Mouse (Mus musculus) CH12.LX (cell line): ENCODE measurements around the gene Gm20715. TPM values are rescaled to one million over a fixed set of nuclear protein-coding genes. Genes with fewer than 3 reads are reported as not detected.
"Not testable (repeated sequence)": the region's sequence is repeated elsewhere in the genome, so short reads cannot be mapped to it uniquely, and the experiment has no call there.

Experiments
- DNase-seq: peaks from one replicate; pipeline ENCODE4 v3.0.0-alpha.2; 2013; ENCODE audit errors: extremely low read depth
- H3K27ac ChIP-seq: 2 replicates; pipeline ENCODE4 v1.5.1; 2012; ENCODE audit warnings: low read depth, mild to moderate bottlenecking, control low read depth, moderate library complexity; ENCODE audit not compliant: insufficient read depth
- H3K27me3 ChIP-seq: replicated peaks from 2 replicates; pipeline ENCODE3; 2012; ENCODE audit warnings: inconsistent platforms
- H3K36me3 ChIP-seq, 2 experiments: replicated peaks in 1 of 2; 2 replicates each; pipeline versions ENCODE3 to v1.6.1; 2012; ENCODE audit warnings: inconsistent platforms in 1 of 2, low read length in 1 of 2, mild to moderate bottlenecking in 1 of 2, mixed read lengths in 1 of 2, moderate library complexity in 1 of 2; ENCODE audit not compliant: control insufficient read depth in 1 of 2, insufficient read depth in 1 of 2
- H3K4me1 ChIP-seq, 2 experiments: 2 replicates each; pipeline ENCODE4 v1.6.1; 2012; ENCODE audit warnings: inconsistent platforms in 1 of 2, moderate library complexity in 1 of 2; ENCODE audit not compliant: insufficient read depth in 2 of 2, control insufficient read depth in 1 of 2
- H3K4me2 ChIP-seq: 2 replicates; pipeline ENCODE4 v1.6.1; 2012; ENCODE audit warnings: low read depth, mild to moderate bottlenecking, control low read depth; ENCODE audit not compliant: poor library complexity, insufficient read depth, severe bottlenecking
- H3K4me3 ChIP-seq, 3 experiments: fragments of 150-350 bp in 1 of 3; sonication (generic) in 1 of 3; replicated peaks in 1 of 3; 2 replicates each; pipeline versions ENCODE3 to v1.5.1; 2011 to 2012; ENCODE audit warnings: low read depth in 2 of 3, low read length in 2 of 3, mild to moderate bottlenecking in 2 of 3, moderate library complexity in 2 of 3, control low read depth in 1 of 3, improper control_type of control experiment in 1 of 3, inconsistent platforms in 1 of 3, mixed read lengths in 1 of 3; ENCODE audit not compliant: poor library complexity in 1 of 3
- H3K79me2 ChIP-seq: replicated peaks from 2 replicates; pipeline ENCODE4 v1.6.1; 2012; ENCODE audit warnings: mild to moderate bottlenecking, moderate library complexity; ENCODE audit not compliant: control insufficient read depth, poor library complexity, insufficient read depth, severe bottlenecking; ENCODE audit errors: extremely low read depth
- H3K9ac ChIP-seq: 2 replicates; pipeline ENCODE4 v1.6.1; 2012; ENCODE audit warnings: low read depth, mild to moderate bottlenecking, control low read depth, moderate library complexity; ENCODE audit not compliant: insufficient read depth
- H3K9me3 ChIP-seq: replicated peaks from 2 replicates; pipeline ENCODE3; 2012; ENCODE audit warnings: low read length, inconsistent platforms, mixed read lengths
- E2F4 ChIP-seq: IDR thresholded peaks from 2 replicates; pipeline ENCODE4 v1.6.1; 2011; ENCODE audit warnings: low read depth, low read length, improper control_type of control experiment; ENCODE audit not compliant: insufficient replicate concordance
- ELF1 ChIP-seq: IDR thresholded peaks from 2 replicates; pipeline ENCODE4 v1.6.1; 2014; ENCODE audit warnings: low read depth, mild to moderate bottlenecking, inconsistent platforms, low read length, improper control_type of control experiment
- EP300 ChIP-seq: IDR thresholded peaks from 2 replicates; pipeline ENCODE4 v1.6.1; 2011; ENCODE audit warnings: low read length, improper control_type of control experiment
- ETS1 ChIP-seq: conservative IDR thresholded peaks from 2 replicates; pipeline ENCODE4 v1.6.1; 2012; ENCODE audit warnings: low read depth, mild to moderate bottlenecking, inconsistent platforms, low read length, improper control_type of control experiment, moderate library complexity
- JUN ChIP-seq: IDR thresholded peaks from 2 replicates; pipeline ENCODE4 v1.6.1; 2011; ENCODE audit warnings: low read depth, mild to moderate bottlenecking, low read length, improper control_type of control experiment, moderate library complexity; ENCODE audit not compliant: insufficient read depth
- KAT2A ChIP-seq: IDR thresholded peaks from 2 replicates; pipeline ENCODE4 v1.6.1; 2012; ENCODE audit warnings: low read length, improper control_type of control experiment, inconsistent platforms; ENCODE audit not compliant: insufficient replicate concordance
- MAX ChIP-seq: IDR thresholded peaks from 2 replicates; pipeline ENCODE4 v1.6.1; 2011; ENCODE audit warnings: low read length, improper control_type of control experiment
- MEF2A ChIP-seq: IDR thresholded peaks from 2 replicates; pipeline ENCODE4 v1.6.1; 2014; ENCODE audit warnings: low read depth, mild to moderate bottlenecking, inconsistent platforms, low read length, improper control_type of control experiment, borderline replicate concordance
- MYC ChIP-seq: IDR thresholded peaks from 2 replicates; pipeline ENCODE4 v1.6.1; 2011; ENCODE audit warnings: low read depth, mild to moderate bottlenecking, improper control_type of control experiment, low read length
- NELFE ChIP-seq: IDR thresholded peaks from 2 replicates; pipeline ENCODE4 v1.6.1; 2011; ENCODE audit warnings: low read depth, low read length, improper control_type of control experiment
- POLR2AphosphoS2 ChIP-seq: IDR thresholded peaks from 2 replicates; pipeline ENCODE4 v1.6.1; 2011; ENCODE audit warnings: low read depth, low read length, improper control_type of control experiment
- RCOR1 ChIP-seq: conservative IDR thresholded peaks from 2 replicates; pipeline ENCODE4 v1.6.1; 2012; ENCODE audit warnings: low read depth, mild to moderate bottlenecking, inconsistent platforms, low read length, improper control_type of control experiment
- UBTF ChIP-seq: IDR thresholded peaks from 2 replicates; pipeline ENCODE4 v1.6.1; 2012; ENCODE audit warnings: low read depth, mild to moderate bottlenecking, inconsistent platforms, low read length, improper control_type of control experiment, moderate library complexity
- USF1 ChIP-seq: IDR thresholded peaks from 2 replicates; pipeline ENCODE4 v1.6.1; 2014; ENCODE audit warnings: low read depth, mild to moderate bottlenecking, inconsistent platforms, low read length, improper control_type of control experiment
- USF2 ChIP-seq: conservative IDR thresholded peaks from 2 replicates; pipeline ENCODE4 v1.6.1; 2011; ENCODE audit warnings: low read depth, low read length, improper control_type of control experiment
- dilution Hi-C: fragments of 300-500 bp; cut with MboI; formaldehyde crosslinking; loops from 2 replicates; pipeline ENCODE4 v1.14.3; 2020; ENCODE audit warnings: low sequenced_read_pairs; ENCODE audit not compliant: extremely low pct_unique_long_range_greater_than_20kb, extremely low pct_ligation_motif_present
- in situ Hi-C: fragments of 300-500 bp; cut with MboI; formaldehyde crosslinking; loops from 3 replicates; pipeline ENCODE4 v1.14.3; 2019; ENCODE audit warnings: low sequenced_read_pairs, low pct_ligation_motif_present, low pct_unique_long_range_greater_than_20kb, mixed read lengths
- polyA plus RNA-seq: library from polyadenylated mRNA; unstranded; fragments of >175 nt; gene quantifications from 2 replicates; pipeline ENCODE4 v1.2.1, GENCODE M21; 2012; ENCODE audit warnings: low read depth; ENCODE audit not compliant: insufficient read length
- total RNA-seq, 2 experiments: library from RNA; depleted of rRNA; stranded (reverse); fragments of 300-350 nt in 1 of 2; fragments of >200 nt in 1 of 2; gene quantifications; 2 replicates each; pipeline ENCODE4 v1.2.3; 2012 to 2014

Gene Gm20715
- total and polyA plus RNA-seq, 3 experiments = not detected

DNA sequence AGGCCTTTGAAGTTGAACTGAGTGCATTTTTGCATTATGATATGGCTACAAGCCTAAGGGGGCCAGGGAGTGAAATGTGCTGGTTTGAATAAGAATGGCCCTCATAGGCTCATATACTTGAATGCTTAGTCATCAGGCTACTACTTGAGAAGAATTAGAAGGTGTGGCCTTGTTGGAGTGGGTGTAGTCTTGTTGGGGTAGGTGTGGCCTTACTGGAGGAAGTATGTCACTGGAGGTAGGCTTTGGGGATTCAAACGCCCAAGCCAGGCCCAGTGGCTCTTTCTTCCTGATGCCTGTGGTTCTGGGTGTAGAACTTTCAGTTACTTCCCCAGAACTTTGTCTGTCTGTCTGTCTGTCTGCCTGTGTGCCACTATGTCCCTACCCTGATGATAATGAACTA is 45.3 kb upstream of the Gm20715 start:
- no peak overlapping the region for H3K4me2 ChIP-seq
- peaks cover 10% of the 10 kb centered on the region for H3K9me3 ChIP-seq
- no peaks in the 10 kb centered on the region for H3K79me2 ChIP-seq
- no peaks in the 10 kb centered on the region for H3K4me1 ChIP-seq
- no peak overlapping the region for H3K27ac ChIP-seq
- H3K36me3 ChIP-seq = no peaks in the 10 kb centered on the region
- DNase-seq = no peak
- in situ Hi-C loops = loop anchor here (25.0 kb wide), 2 partner anchors 298 to 548 kb away; no protein-coding TSS in a partner anchor
- H3K27me3 ChIP-seq = peaks cover 7% of the 10 kb centered on the region
- dilution Hi-C loops = no loop called here
- TF ChIP-seq KAT2A (no peak), ELF1 (no peak), EP300 (no peak), ETS1 (no peak), MEF2A (no peak), NELFE (no peak), POLR2AphosphoS2 (no peak), JUN (no peak), E2F4 (no peak), USF2 (no peak)
- no peak overlapping the region for H3K4me3 ChIP-seq
- H3K9ac ChIP-seq = no peak overlapping the region

DNA sequence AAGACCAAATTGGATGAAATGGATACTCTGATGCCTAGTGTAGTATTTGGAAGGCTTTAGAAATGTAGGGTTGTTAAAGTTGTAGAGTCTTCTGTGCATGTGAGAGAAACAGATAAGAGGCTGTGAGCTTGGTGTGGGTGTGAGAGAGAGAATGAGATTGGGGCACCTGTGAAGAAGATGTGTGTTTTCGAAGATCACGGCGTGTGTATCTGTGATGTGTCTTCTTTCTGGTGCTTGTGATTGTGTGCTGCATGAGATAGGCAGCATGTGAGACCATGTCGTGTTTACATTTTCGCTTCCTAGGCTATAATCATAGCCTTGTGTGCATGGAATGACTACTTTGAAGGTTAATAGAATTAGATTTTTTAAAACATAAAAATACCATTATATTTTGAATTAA is 42.9 kb upstream of the Gm20715 start:
- DNase-seq = no peak
- H3K4me2 ChIP-seq = no peak overlapping the region
- no peaks in the 10 kb centered on the region for H3K79me2 ChIP-seq
- no peak overlapping the region for H3K9ac ChIP-seq
- H3K27me3 ChIP-seq = peaks cover 20% of the 10 kb centered on the region
- TF ChIP-seq UBTF (no peak), MYC (no peak), MAX (no peak), RCOR1 (no peak), E2F4 (no peak), MEF2A (no peak), USF1 (no peak)
- H3K9me3 ChIP-seq = peaks cover 10% of the 10 kb centered on the region
- dilution Hi-C loops (no loop called here), in situ Hi-C loops (loop anchor here (25.0 kb wide), 2 partner anchors 295 to 545 kb away; no protein-coding TSS in a partner anchor)
- H3K4me3 ChIP-seq = no peak overlapping the region
- no peaks in the 10 kb centered on the region for H3K36me3 ChIP-seq
- H3K27ac ChIP-seq = no peak overlapping the region
- H3K4me1 ChIP-seq = no peaks in the 10 kb centered on the region

- H3K4me2 ChIP-seq, H3K4me3 ChIP-seq, H3K9me3 ChIP-seq, DNase-seq, H3K9ac ChIP-seq, H3K36me3 ChIP-seq, H3K27ac ChIP-seq, dilution Hi-C loops, H3K4me1 ChIP-seq, H3K79me2 ChIP-seq: not testable (repeated sequence)
- peaks cover 25% of the 10 kb centered on the region for H3K27me3 ChIP-seq
- in situ Hi-C loops = loop anchor here (25.0 kb wide), 2 partner anchors 294 to 544 kb away; no protein-coding TSS in a partner anchor
Observed at GRCm38 (mm10) chr7:6368146-6368545, 41.9 kb upstream of the Gm20715 start.
